Mouse (Mus musculus) MEL-GATA-1-ER (cell line): ENCODE data around the gene Gm45213.
"Not testable (repeated sequence)": the region's sequence is repeated elsewhere in the genome, so short reads cannot be mapped to it uniquely, and the experiment has no call there.

Experiments
- DNase-seq: peaks from one replicate; pipeline ENCODE4 v3.0.0-alpha.2; 2012; ENCODE audit warnings: low read depth; ENCODE audit errors: extremely low read depth

The Gm45213 gene

GRCm38 (mm10) chr7:66048446-66049230, 5.2 kb downstream of the Gm45213 start:
- no peak for DNase-seq

GRCm38 (mm10) chr7:66053946-66054483, 10.6 kb downstream of the Gm45213 start:
- no peak for DNase-seq

GRCm38 (mm10) chr7:66055356-66055755, 12.0 kb downstream of the Gm45213 start:
- DNase-seq = not testable (repeated sequence)

- DNase-seq = no peak
Observed at GRCm38 (mm10) chr7:66058703-66059102, 15.3 kb downstream of the Gm45213 start, which contains the start of gene Snrpa1. Snrpa1 (plus strand) TSS chr7:66059003.

- peak; percentile 73 for DNase-seq
Observed at GRCm38 (mm10) chr7:66060066-66060956, 16.9 kb downstream of the Gm45213 start.

GRCm38 (mm10) chr7:66061057-66061456, 17.7 kb downstream of the Gm45213 start:
- DNase-seq = no peak

- no peak for DNase-seq
Observed at GRCm38 (mm10) chr7:66076411-66076810, 33.0 kb downstream of the Gm45213 start.

GRCm38 (mm10) chr7:66079364-66080230, 36.2 kb downstream of the Gm45213 start, which contains the start of gene Selenos:
Selenos (plus strand) TSS chr7:66079649.
- DNase-seq = peak; percentile 97

- peak; percentile 15 for DNase-seq
Observed at GRCm38 (mm10) chr7:66080231-66080613, 36.8 kb downstream of the Gm45213 start.

- no peak for DNase-seq
Observed at GRCm38 (mm10) chr7:66083757-66084156, 40.4 kb downstream of the Gm45213 start.

GRCm38 (mm10) chr7:66084546-66084945, 41.1 kb downstream of the Gm45213 start:
- DNase-seq = no peak

GRCm38 (mm10) chr7:66087652-66088051, 44.2 kb downstream of the Gm45213 start:
- DNase-seq = no peak

- DNase-seq = no peak
Observed at GRCm38 (mm10) chr7:66088077-66088476, 44.7 kb downstream of the Gm45213 start.

GRCm38 (mm10) chr7:66090676-66091190, 47.3 kb downstream of the Gm45213 start:
- no peak for DNase-seq

GRCm38 (mm10) chr7:66091553-66091952, 48.2 kb downstream of the Gm45213 start:
- no peak for DNase-seq

GRCm38 (mm10) chr7:66092656-66093055, 49.3 kb downstream of the Gm45213 start:
- DNase-seq = no peak

- DNase-seq = no peak
Observed at GRCm38 (mm10) chr7:66094141-66094540, 50.7 kb downstream of the Gm45213 start.

- DNase-seq = no peak
Observed at GRCm38 (mm10) chr7:66098803-66099202, 55.4 kb downstream of the Gm45213 start.

- no peak for DNase-seq
Observed at GRCm38 (mm10) chr7:66101866-66102265, 58.5 kb downstream of the Gm45213 start.

GRCm38 (mm10) chr7:66104531-66104930, 61.1 kb downstream of the Gm45213 start:
- DNase-seq = no peak

GRCm38 (mm10) chr7:66105771-66106170, 62.4 kb downstream of the Gm45213 start:
- no peak for DNase-seq
